Mouse (Mus musculus) liver, embryonic 11.5 days (tissue): ENCODE results near the gene Clcn6. TPM values are rescaled to one million over a fixed set of nuclear protein-coding genes. Genes with fewer than 3 reads are reported as not detected.

Experiments used
- ATAC-seq: fragments of 200-750 bp; cut with Nextera tagmentation; replicated peaks from 2 replicates; pipeline ENCODE4 v1.8.0; 2017; ENCODE audit warnings: moderate number of reproducible peaks, mild to moderate bottlenecking, moderate TSS enrichment, moderate library complexity; ENCODE audit not compliant: low FRiP score
- DNase-seq: peaks from one replicate; pipeline ENCODE4 v3.0.0-alpha.2; 2017; ENCODE audit warnings: low spot score
- H3K27ac ChIP-seq: fragments of 300-500 bp; sonication (generic); 2 replicates; pipeline ENCODE4 v1.5.1; 2014; ENCODE audit warnings: mild to moderate bottlenecking, low read depth, low read length, control low read depth
- H3K27me3 ChIP-seq: fragments of 300-500 bp; sonication (generic); replicated peaks from 2 replicates; pipeline ENCODE4 v1.6.1; 2014; ENCODE audit warnings: low read length, mixed read lengths; ENCODE audit not compliant: control insufficient read depth, insufficient read depth
- H3K36me3 ChIP-seq: fragments of 300-500 bp; sonication (generic); 2 replicates; pipeline ENCODE4 v1.6.1; 2014; ENCODE audit warnings: mild to moderate bottlenecking, low read length, moderate library complexity, mixed read lengths; ENCODE audit not compliant: control insufficient read depth, insufficient read depth
- H3K4me1 ChIP-seq: fragments of 300-500 bp; sonication (generic); replicated peaks from 2 replicates; pipeline ENCODE4 v1.6.1; 2014; ENCODE audit warnings: low read length, mixed read lengths; ENCODE audit not compliant: control insufficient read depth, insufficient read depth
- H3K4me2 ChIP-seq: fragments of 300-500 bp; sonication (generic); 2 replicates; pipeline ENCODE4 v1.6.1; 2014; ENCODE audit warnings: mild to moderate bottlenecking, control low read depth, moderate library complexity
- H3K4me3 ChIP-seq: fragments of 300-500 bp; sonication (generic); 2 replicates; pipeline ENCODE4 v1.5.1; 2014; ENCODE audit warnings: low read depth, low read length, control low read depth
- H3K9ac ChIP-seq: fragments of 300-500 bp; sonication (generic); 2 replicates; pipeline ENCODE4 v1.6.1; 2014; ENCODE audit warnings: low read depth, low read length, control low read depth
- H3K9me3 ChIP-seq: fragments of 300-500 bp; sonication (generic); 2 replicates; pipeline ENCODE4 v1.6.1; 2016; ENCODE audit warnings: low read length, inconsistent platforms, mixed read lengths; ENCODE audit not compliant: control insufficient read depth
- WGBS: fragments of 180-500 bp; shearing (Covaris S2); extraction: QIAGEN DNeasy Blood & Tissue Kit; methylation state at CpG from one replicate; pipeline ENCODE4 v1.1.7; 2014; 5-methylcytosine and 5-hydroxymethylcytosine counted together
- polyA plus RNA-seq: library from polyadenylated mRNA; unstranded; fragments of >200 nt; fragmentation: Nextera tagmentation; extraction: Ambion mirVana; gene quantifications from 2 replicates; pipeline ENCODE4 v1.2.1, GENCODE M21; 2014

The Clcn6 gene
- polyA plus RNA-seq, 1 experiment from 2014 or later: 2.4 TPM

DNA sequence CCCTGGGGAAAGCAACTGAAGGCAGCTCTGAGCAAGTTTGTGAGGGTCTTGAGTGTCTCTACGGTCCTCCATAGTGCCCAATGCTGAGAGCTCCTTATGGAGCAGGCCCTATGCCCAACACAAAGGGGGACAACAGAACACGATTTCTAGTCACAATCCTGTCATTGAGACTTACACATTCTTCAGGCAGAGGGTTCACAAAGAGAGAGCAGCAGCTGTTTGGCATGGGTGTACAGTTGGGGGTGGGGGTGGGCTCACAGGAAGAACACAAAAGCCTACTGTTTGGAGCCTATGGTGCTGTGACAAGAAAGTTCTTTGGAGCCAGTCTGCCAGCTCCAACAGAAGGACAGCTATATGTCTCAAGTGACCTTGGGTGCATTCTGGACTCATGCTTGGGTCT, 20.2 kb downstream of the Clcn6 start:
- Histone ChIP-seq H3K27me3 (no peaks in the 10 kb centered on the region), H3K9ac (no peak overlapping the region), H3K4me2 (no peak overlapping the region), H3K4me1 (no peaks in the 10 kb centered on the region), H3K9me3 (no peaks in the 10 kb centered on the region), H3K4me3 (no peak overlapping the region), H3K27ac (no peak overlapping the region), H3K36me3 (peaks cover 34% of the 10 kb centered on the region)
- 83% methylated on average over 2 of the region's 2 CpGs for WGBS
- ATAC-seq (no peak), DNase-seq (no peak)

DNA sequence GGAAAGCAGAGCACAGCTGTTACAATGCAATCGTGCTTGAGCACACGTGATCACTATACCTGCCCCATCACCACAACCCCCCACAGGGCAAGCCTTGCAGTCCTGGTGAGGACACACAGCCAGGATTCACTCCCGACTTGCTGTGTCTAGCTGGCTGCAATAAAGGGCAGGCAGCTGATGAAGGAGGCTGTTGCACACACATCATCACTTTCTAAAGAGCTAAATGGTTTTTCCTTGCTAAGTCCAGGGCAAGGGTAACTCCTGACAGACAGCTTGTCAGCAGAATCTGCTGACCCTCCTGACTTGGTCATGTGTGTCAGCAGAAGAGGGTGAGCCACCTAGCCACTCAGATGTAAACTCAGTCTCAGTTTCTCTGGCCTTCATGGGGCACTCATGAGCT, 21.6 kb downstream of the Clcn6 start:
- Histone ChIP-seq H3K9me3 (no peaks in the 10 kb centered on the region), H3K4me1 (no peaks in the 10 kb centered on the region), H3K36me3 (peaks cover 40% of the 10 kb centered on the region), H3K27me3 (no peaks in the 10 kb centered on the region), H3K4me2 (no peak overlapping the region), H3K4me3 (no peak overlapping the region), H3K9ac (no peak overlapping the region), H3K27ac (no peak overlapping the region)
- DNase-seq (no peak), ATAC-seq (no peak)
- 74% methylated on average over 3 of the region's 3 CpGs for WGBS

DNA sequence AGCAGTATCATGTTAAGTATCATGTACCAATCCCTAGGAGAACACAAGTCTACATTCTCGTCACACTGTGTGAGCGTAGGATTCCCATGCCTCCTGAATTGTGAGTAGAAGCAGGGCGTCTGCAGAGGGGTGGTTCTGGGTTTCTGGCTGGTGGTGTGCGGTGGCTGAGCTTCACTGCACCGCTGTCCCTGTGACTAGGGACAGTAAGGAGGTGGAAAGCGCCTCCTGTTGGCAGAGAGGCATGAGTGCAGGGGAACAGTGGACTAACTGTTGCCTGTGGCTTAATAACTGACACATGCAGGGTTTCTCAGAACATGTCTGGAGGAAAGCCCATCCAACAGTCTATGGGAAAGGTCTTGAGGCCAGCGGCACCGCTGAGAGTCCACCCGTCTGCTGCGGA, 23.2 kb downstream of the Clcn6 start:
- H3K9ac ChIP-seq: no peak overlapping the region
- WGBS: 79% methylated on average over 10 of the region's 10 CpGs
- H3K36me3 ChIP-seq: peaks cover 45% of the 10 kb centered on the region
- DNase-seq (no peak), ATAC-seq (no peak)
- no peak overlapping the region for H3K27ac ChIP-seq
- no peaks in the 10 kb centered on the region for H3K27me3 ChIP-seq
- no peak overlapping the region for H3K4me3 ChIP-seq
- H3K4me1 ChIP-seq: no peaks in the 10 kb centered on the region
- no peak overlapping the region for H3K4me2 ChIP-seq
- H3K9me3 ChIP-seq: no peaks in the 10 kb centered on the region

DNA sequence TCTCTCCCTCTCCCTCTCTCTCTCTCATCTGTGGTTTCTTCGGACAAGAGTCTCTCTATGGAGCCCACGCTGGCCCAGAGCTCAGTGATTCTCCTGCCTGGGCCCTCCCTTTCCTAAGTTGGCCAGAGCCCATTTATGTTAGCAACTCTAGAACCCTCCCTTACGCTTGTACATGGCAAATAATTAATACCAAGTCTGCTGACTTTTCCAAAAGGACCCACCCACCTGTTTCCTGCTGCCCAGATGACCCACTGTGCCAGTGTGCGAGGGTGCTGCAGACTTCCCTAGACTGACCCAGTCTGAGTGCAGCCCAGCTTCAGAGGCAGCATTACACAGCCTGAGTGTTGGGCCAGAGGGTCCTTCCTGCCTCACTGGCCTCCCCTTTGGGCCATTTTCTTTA, 26.4 kb downstream of the Clcn6 start:
- no peak for DNase-seq
- Histone ChIP-seq H3K4me3 (no peak overlapping the region), H3K9ac (no peak overlapping the region), H3K9me3 (no peaks in the 10 kb centered on the region), H3K36me3 (peaks cover 37% of the 10 kb centered on the region), H3K4me1 (no peaks in the 10 kb centered on the region), H3K4me2 (no peak overlapping the region), H3K27me3 (no peaks in the 10 kb centered on the region), H3K27ac (no peak overlapping the region)
- no peak for ATAC-seq
- WGBS: 82% methylated on average over 4 of the region's 4 CpGs

DNA sequence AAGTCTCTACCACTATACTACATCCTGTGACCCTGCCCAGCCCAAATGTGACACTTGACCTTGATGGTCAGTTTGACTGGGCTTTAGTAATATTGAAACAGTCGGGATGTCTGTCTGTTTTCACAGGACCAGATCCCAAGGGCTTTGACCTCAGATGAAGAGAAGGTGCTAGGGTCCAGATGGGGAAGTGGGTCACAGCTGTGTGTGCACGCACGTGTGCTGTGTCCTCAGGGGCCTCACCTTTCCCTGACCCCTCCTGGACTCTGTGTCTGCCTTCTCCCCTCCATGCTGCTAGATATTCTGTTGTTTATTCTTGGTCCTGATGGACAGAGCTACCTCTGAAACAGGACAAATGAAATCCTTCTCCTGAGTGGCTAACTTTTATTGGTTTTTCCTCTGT, 27.3 kb downstream of the Clcn6 start:
- no peak overlapping the region for H3K9ac ChIP-seq
- H3K27ac ChIP-seq: no peak overlapping the region
- H3K4me2 ChIP-seq: no peak overlapping the region
- H3K27me3 ChIP-seq: no peaks in the 10 kb centered on the region
- DNase-seq: no peak
- ATAC-seq: no peak
- 76% methylated on average over 3 of the region's 3 CpGs for WGBS
- no peaks in the 10 kb centered on the region for H3K4me1 ChIP-seq
- H3K9me3 ChIP-seq: no peaks in the 10 kb centered on the region
- peaks cover 43% of the 10 kb centered on the region for H3K36me3 ChIP-seq
- no peak overlapping the region for H3K4me3 ChIP-seq

DNA sequence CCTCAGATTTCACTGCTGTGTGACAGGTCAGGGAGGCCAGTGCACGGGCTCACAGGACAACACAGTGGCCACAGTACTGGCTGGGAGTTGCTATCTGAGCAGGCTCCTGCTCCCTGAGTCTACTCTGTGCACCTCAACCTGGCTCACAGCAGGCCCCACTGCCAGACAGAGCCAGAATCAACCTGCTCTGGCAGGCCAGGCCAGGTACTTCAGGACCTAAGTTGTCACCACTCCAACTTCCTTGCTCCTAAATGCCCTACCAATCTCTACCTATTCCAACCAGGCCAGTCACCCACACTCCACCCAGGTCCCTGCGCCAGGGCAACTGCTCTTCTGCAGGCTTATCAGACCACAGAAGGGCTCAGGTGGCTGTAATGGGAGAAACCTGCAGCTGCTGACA, 29.0 kb downstream of the Clcn6 start:
- Histone ChIP-seq H3K36me3 (peaks cover 42% of the 10 kb centered on the region), H3K27me3 (no peaks in the 10 kb centered on the region)
- WGBS: 83% methylated on average over 2 of the region's 2 CpGs

DNA sequence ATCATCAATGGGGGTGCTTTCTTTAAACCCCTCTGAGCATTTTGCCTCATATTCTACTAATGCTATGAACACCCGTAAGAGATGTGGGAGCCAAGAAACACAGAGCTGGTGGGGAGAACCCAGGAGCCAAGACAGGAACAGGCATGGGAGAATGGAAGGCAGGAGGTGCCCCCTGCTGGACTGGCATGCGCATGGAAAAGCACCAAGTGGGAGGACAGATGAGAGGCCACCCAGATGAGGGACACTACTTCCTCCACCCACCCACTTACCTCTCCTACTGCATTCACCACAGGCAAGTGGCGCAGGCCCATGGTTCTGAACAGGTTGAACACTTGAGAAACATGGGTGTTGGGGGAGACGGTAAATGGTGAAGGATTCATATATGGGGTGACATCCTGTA, 30.2 kb downstream of the Clcn6 start:
- H3K27ac ChIP-seq: no peak overlapping the region
- no peak overlapping the region for H3K4me3 ChIP-seq
- 80% methylated on average over 4 of the region's 4 CpGs for WGBS
- no peaks in the 10 kb centered on the region for H3K27me3 ChIP-seq
- H3K4me2 ChIP-seq: no peak overlapping the region
- ATAC-seq: 0 out of 2 replicates have a peak, but pooled peaks have one; percentile 5
- H3K9ac ChIP-seq: no peak overlapping the region
- no peaks in the 10 kb centered on the region for H3K9me3 ChIP-seq
- peaks cover 36% of the 10 kb centered on the region for H3K36me3 ChIP-seq
- no peaks in the 10 kb centered on the region for H3K4me1 ChIP-seq
- no peak for DNase-seq

More for the DNA sequence above, 29.0 kb downstream of the Clcn6 start:
- no peak overlapping the region for H3K9ac ChIP-seq
- no peak overlapping the region for H3K4me3 ChIP-seq
- ATAC-seq: no peak
- H3K4me2 ChIP-seq: no peak overlapping the region
- no peak overlapping the region for H3K27ac ChIP-seq
- H3K4me1 ChIP-seq: no peaks in the 10 kb centered on the region
- no peak for DNase-seq
- H3K9me3 ChIP-seq: no peaks in the 10 kb centered on the region

DNA sequence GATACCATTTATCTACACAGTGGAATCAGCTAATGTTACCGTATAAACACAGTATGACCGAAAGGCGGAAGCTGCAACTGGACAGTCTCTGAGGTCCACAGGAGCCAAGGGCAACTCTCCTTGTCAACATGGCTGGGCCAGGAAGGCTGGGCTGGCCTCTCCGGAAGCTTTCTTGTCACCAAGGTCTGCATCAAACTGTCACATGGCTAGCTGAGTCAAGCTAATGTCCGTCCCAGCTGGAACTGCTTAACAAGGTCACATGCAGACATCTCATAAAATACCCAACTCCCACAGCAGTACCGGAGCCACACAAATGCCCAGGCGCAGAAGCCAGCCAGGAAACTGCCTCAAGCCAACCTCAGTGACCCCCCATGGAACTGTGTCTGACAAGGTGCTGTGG, 34.3 kb downstream of the Clcn6 start:
- WGBS: 89% methylated on average over 7 of the region's 7 CpGs
- H3K4me3 ChIP-seq: no peak overlapping the region
- no peak overlapping the region for H3K9ac ChIP-seq
- DNase-seq: no peak
- no peak overlapping the region for H3K27ac ChIP-seq
- H3K27me3 ChIP-seq: no peaks in the 10 kb centered on the region
- no peaks in the 10 kb centered on the region for H3K9me3 ChIP-seq
- ATAC-seq: no peak
- peaks cover 17% of the 10 kb centered on the region for H3K36me3 ChIP-seq
- no peak overlapping the region for H3K4me2 ChIP-seq
- no peaks in the 10 kb centered on the region for H3K4me1 ChIP-seq

DNA sequence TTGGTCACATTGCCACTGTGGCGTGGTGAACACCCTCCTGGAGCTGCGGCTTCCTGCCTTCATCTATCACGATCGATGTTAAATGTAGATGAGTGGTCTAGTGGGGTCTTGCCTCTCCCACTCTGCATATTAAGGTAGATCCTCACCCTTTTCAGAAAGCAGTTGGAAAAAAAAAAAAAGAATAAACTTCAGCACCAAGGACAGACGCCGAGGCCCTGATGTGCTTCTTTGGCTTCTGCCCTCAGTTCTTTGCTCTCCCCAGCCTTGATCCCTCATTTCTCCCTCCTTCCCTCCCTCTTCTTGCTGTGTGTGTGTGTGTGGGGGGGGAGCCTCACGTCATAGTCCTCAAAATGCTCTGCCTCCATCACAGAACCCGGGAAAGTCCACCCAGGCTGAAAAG, 36.8 kb downstream of the Clcn6 start:
- Histone ChIP-seq H3K9me3 (no peaks in the 10 kb centered on the region), H3K4me3 (no peak overlapping the region), H3K27me3 (no peaks in the 10 kb centered on the region), H3K4me2 (no peak overlapping the region), H3K9ac (no peak overlapping the region), H3K4me1 (no peaks in the 10 kb centered on the region), H3K36me3 (peaks cover 13% of the 10 kb centered on the region), H3K27ac (no peak overlapping the region)
- ATAC-seq: no peak
- 44% methylated on average over 8 of the region's 8 CpGs for WGBS
- no peak for DNase-seq
